ENCODE assay signal across 15 mouse cellular contexts in the genomic region with DNA sequence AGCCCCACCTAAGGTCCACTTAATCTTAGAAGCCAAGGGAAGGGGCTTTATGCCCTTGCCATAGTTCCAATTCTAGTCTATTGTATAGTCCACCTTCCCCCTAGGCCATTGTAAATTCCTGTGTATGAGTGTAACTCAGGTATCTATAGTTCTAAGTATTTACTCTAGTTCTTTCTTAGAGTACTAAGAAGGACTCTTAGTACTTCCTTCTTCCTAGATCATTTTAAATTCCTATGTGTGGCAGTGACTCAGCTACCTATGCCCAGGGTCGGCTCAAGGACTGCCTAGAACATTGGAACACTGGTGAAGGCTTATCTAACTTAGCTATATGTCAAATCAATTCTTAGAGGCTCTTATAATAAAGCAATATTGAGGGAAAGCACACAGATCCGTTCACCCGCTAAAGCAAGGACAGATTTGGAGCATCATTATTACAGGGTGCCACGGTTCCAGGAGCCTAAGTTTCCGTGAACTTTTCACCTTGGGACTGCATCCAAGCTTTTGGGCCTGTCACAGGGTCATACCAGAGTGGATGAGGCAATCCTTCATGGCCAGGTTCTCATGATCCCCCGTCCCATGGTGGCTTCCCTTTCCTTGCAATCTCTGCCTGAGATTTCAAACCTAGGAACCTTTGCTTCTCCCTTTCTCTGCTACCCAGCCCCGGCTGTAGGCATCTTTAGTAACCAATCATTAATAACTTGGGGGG.
"Had no signal": no experiment of that assay in that cellular context is flagged by ENCODE, and none has a peak within 500 bp of the region (broad histone marks: within the 10 kb centered on the region; RNA-seq: fewer than 3 reads in every experiment).

No protein-coding gene starts in this region.

- DNase-seq: lung, embryonic 14.5 days; right cerebral cortex, postnatal 14 days; thymus, adult 2 months; thymus, postnatal 25 days; thymus, postnatal 4 days had no signal

- H3K27ac ChIP-seq: liver, embryonic 12.5 days; liver, embryonic 14.5 days; macrophage; midbrain, embryonic 13.5 days; midbrain, embryonic 15.5 days; neural tube, embryonic 12.5 days; stomach, embryonic 15.5 days; stomach, postnatal 0 days had no signal

- H3K36me3 ChIP-seq: liver, embryonic 12.5 days; midbrain, embryonic 13.5 days; midbrain, embryonic 15.5 days; neural tube, embryonic 12.5 days; stomach, embryonic 15.5 days had no signal

- H3K4me2 ChIP-seq: liver, embryonic 12.5 days; lung, embryonic 14.5 days; midbrain, embryonic 11.5 days; midbrain, embryonic 13.5 days; midbrain, embryonic 15.5 days; neural tube, embryonic 12.5 days; stomach, embryonic 15.5 days had no signal

- ATAC-seq: liver, embryonic 12.5 days; midbrain, embryonic 13.5 days; midbrain, embryonic 15.5 days had no signal

- H3K4me3 ChIP-seq: liver, embryonic 12.5 days; megakaryocyte, embryonic 14.5 days; midbrain, embryonic 13.5 days; midbrain, embryonic 15.5 days; neural tube, embryonic 12.5 days; stomach, embryonic 15.5 days had no signal

- H3K9ac ChIP-seq: liver, embryonic 12.5 days; liver, embryonic 14.5 days; lung, embryonic 14.5 days; midbrain, embryonic 13.5 days; midbrain, embryonic 15.5 days; neural tube, embryonic 12.5 days; stomach, embryonic 15.5 days had no signal

- H3K9me3 ChIP-seq: liver, embryonic 12.5 days; megakaryocyte, embryonic 14.5 days; midbrain, embryonic 13.5 days; midbrain, embryonic 15.5 days; neural tube, embryonic 12.5 days; stomach, embryonic 15.5 days had no signal

- H3K4me1 ChIP-seq: liver, embryonic 12.5 days; megakaryocyte, embryonic 14.5 days; midbrain, embryonic 13.5 days; midbrain, embryonic 15.5 days; neural tube, embryonic 12.5 days; stomach, embryonic 15.5 days had no signal

- H3K27me3 ChIP-seq: liver, embryonic 12.5 days; megakaryocyte, embryonic 14.5 days; midbrain, embryonic 13.5 days; midbrain, embryonic 15.5 days; neural tube, embryonic 12.5 days; stomach, embryonic 15.5 days had no signal
